Mouse (Mus musculus): Measurements from ENCODE around the gene Washc4.

- TF ChIP-seq CTCF (IDR thresholded peaks at IDR 0.05; ENCODE audit: control insufficient read depth, insufficient read depth, insufficient read length) (no peak), MYOD1 (IDR thresholded peaks at IDR 0.05; ENCODE audit: control insufficient read depth, insufficient read length, low read depth) (no peak), USF1 (IDR thresholded peaks at IDR 0.05; ENCODE audit: low read depth) (no peak), MAX (IDR thresholded peaks at IDR 0.05) (no peak), MYOG (IDR thresholded peaks at IDR 0.05; ENCODE audit: control insufficient read depth, extremely low read depth, insufficient read length) (no peak)
These were observed 81.3 kb downstream of the Washc4 start for GRCm38 (mm10) chr10:83624841-83625240.
